Mouse (Mus musculus) stomach, postnatal 0 days (tissue): ENCODE data around the gene Pold3.

Experiments used
- CTCF ChIP-seq: IDR thresholded peaks from 2 replicates; pipeline ENCODE4 v1.5.1; 2016; ENCODE audit warnings: antibody characterized with exemption, low read depth, mild to moderate bottlenecking, moderate library complexity
- EP300 ChIP-seq: optimal IDR thresholded peaks from 2 replicates; pipeline ENCODE3; 2016; ENCODE audit warnings: antibody characterized with exemption

DNA sequence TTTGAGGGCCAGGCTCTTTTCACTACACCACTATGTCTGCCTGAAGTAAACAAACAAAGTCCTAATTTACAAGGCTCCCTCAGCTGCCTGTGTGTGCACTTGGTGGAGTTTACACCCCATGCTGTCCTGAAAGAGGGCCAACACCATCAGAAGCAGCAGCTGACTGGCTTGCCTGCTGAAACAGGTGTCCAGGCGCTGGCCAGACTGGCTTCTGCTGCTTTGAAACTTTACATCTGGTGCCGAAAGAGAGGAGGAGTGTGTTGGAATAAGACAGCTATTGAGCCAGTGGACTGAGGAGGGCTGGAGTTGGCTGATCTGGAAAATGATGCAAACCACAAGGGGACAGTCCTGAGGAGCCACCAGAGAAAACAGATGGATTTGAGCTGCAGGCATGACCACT lies 47.4 kb downstream of the Pold3 start:
- peak; percentile 18; the same call in 1 of the 2 replicates for TF ChIP-seq CTCF
- no peak for TF ChIP-seq EP300
